Mouse (Mus musculus) urinary bladder, postnatal 10 days (tissue): ENCODE measurements around the gene Pbrm1.
A peak's percentile ranks its signal among the peaks of the same experiment; 100 is the strongest.

ENCODE experiments used
- DNase-seq: peaks from one replicate; pipeline ENCODE4 v3.0.0; 2022; ENCODE audit warnings: low spot score

Pbrm1 gene

GRCm38 (mm10) chr14:31018860-31019291, at the start of gene Pbrm1, which contains the start of gene Gnl3:
TSS of gene Pbrm1 (plus strand) at chr14:31019138.
TSS of gene Gnl3 (minus strand) at chr14:31019152.
- peak; percentile 93 for DNase-seq

- no peak for DNase-seq
Observed at GRCm38 (mm10) chr14:30974204-30974603, 44.7 kb upstream of the Pbrm1 start.

- no peak for DNase-seq
Observed at GRCm38 (mm10) chr14:30976222-30976621, 42.7 kb upstream of the Pbrm1 start.

GRCm38 (mm10) chr14:30996417-30996816, 22.5 kb upstream of the Pbrm1 start:
- no peak for DNase-seq

- no peak for DNase-seq
Observed at GRCm38 (mm10) chr14:31000356-31000755, 18.6 kb upstream of the Pbrm1 start.

GRCm38 (mm10) chr14:31000816-31001306, 18.1 kb upstream of the Pbrm1 start:
- DNase-seq: no peak

GRCm38 (mm10) chr14:31001307-31002205, 17.4 kb upstream of the Pbrm1 start, which contains the start of the genes Glt8d1 and Spcs1:
TSS of gene Glt8d1 (plus strand) at chr14:31001400.
TSS of gene Spcs1 (minus strand) at chr14:31001672.
- peak; percentile 47 for DNase-seq

GRCm38 (mm10) chr14:31004527-31004926, 14.4 kb upstream of the Pbrm1 start:
- no peak for DNase-seq

- no peak for DNase-seq
Observed at GRCm38 (mm10) chr14:31006779-31007178, 12.2 kb upstream of the Pbrm1 start.

- DNase-seq: no peak
Observed at GRCm38 (mm10) chr14:31011588-31011987, 7.3 kb upstream of the Pbrm1 start.

GRCm38 (mm10) chr14:31013928-31014327, 5.0 kb upstream of the Pbrm1 start:
- DNase-seq: no peak

- no peak for DNase-seq
Observed at GRCm38 (mm10) chr14:31016063-31016462, 2.9 kb upstream of the Pbrm1 start.

GRCm38 (mm10) chr14:31017854-31018253, 1.1 kb upstream of the Pbrm1 start:
- no peak for DNase-seq

GRCm38 (mm10) chr14:31019331-31020205, 630 bp downstream of the Pbrm1 start:
- DNase-seq: no peak

GRCm38 (mm10) chr14:31022579-31022978, 3.6 kb downstream of the Pbrm1 start:
- DNase-seq: no peak

- DNase-seq: no peak
Observed at GRCm38 (mm10) chr14:31025785-31026184, 6.8 kb downstream of the Pbrm1 start.

- DNase-seq: no peak
Observed at GRCm38 (mm10) chr14:31045296-31045695, 26.4 kb downstream of the Pbrm1 start.

GRCm38 (mm10) chr14:31045817-31046216, 26.9 kb downstream of the Pbrm1 start:
- DNase-seq: no peak

GRCm38 (mm10) chr14:31062277-31062676, 43.3 kb downstream of the Pbrm1 start:
- no peak for DNase-seq

- no peak for DNase-seq
Observed at GRCm38 (mm10) chr14:31069086-31069733, 50.3 kb downstream of the Pbrm1 start.

- DNase-seq: no peak
Observed at GRCm38 (mm10) chr14:31078597-31079208, 59.8 kb downstream of the Pbrm1 start.
